Mouse (Mus musculus) C2C12 (cell line): ENCODE measurements around the gene Uba5. TPM values are rescaled to one million over a fixed set of nuclear protein-coding genes. Genes with fewer than 3 reads are reported as not detected.

Experiments used
- H3K27me3 ChIP-seq: one replicate; pipeline ENCODE4 v1.6.1; 2011; ENCODE audit not compliant: control insufficient read depth, insufficient read depth, insufficient read length
- H3K36me3 ChIP-seq: one replicate; pipeline ENCODE4 v1.6.1; 2011; ENCODE audit not compliant: control insufficient read depth, insufficient read depth
- H3K4me3 ChIP-seq: one replicate; pipeline ENCODE4 v1.5.1; 2011; ENCODE audit warnings: mild to moderate bottlenecking, control low read depth; ENCODE audit not compliant: poor library complexity, insufficient read depth, severe bottlenecking
- H3K79me2 ChIP-seq: one replicate; pipeline ENCODE4 v1.6.1; 2011; ENCODE audit not compliant: control insufficient read depth, insufficient read depth
- H3K79me3 ChIP-seq: one replicate; pipeline ENCODE4 v1.6.1; 2011; ENCODE audit warnings: low read depth, control low read depth
- H3ac ChIP-seq: one replicate; pipeline ENCODE3; 2011; ENCODE audit warnings: low read depth; ENCODE audit not compliant: control insufficient read depth, insufficient read length
- CEBPB ChIP-seq: IDR thresholded peaks from one replicate; pipeline ENCODE4 v1.6.1; 2011; ENCODE audit warnings: low read depth, mild to moderate bottlenecking, control low read depth, moderate library complexity
- CTCF ChIP-seq: IDR thresholded peaks from one replicate; pipeline ENCODE4 v1.5.1; 2011; ENCODE audit not compliant: control insufficient read depth, insufficient read depth, insufficient read length
- FOSL1 ChIP-seq: IDR thresholded peaks from one replicate; pipeline ENCODE4 v1.8.0; 2011; ENCODE audit warnings: mild to moderate bottlenecking, low read length; ENCODE audit not compliant: poor library complexity, insufficient read depth, severe bottlenecking
- MAX ChIP-seq: IDR thresholded peaks from one replicate; pipeline ENCODE4 v1.6.1; 2011; ENCODE audit warnings: mild to moderate bottlenecking, control low read depth
- MYOD1 ChIP-seq: IDR thresholded peaks from one replicate; pipeline ENCODE4 v1.6.1; 2011; ENCODE audit warnings: low read depth; ENCODE audit not compliant: control insufficient read depth, insufficient read length
- MYOG ChIP-seq: IDR thresholded peaks from one replicate; pipeline ENCODE4 v1.6.1; 2011; ENCODE audit not compliant: control insufficient read depth, insufficient read length; ENCODE audit errors: extremely low read depth
- USF1 ChIP-seq: IDR thresholded peaks from one replicate; pipeline ENCODE4 v1.6.1; 2011; ENCODE audit warnings: low read depth, mild to moderate bottlenecking, control low read depth, moderate library complexity
- polyA plus RNA-seq: library from polyadenylated mRNA; unstranded; fragments of >200 nt; fragmentation: generic; extraction: Trizol; gene quantifications from one replicate; pipeline ENCODE4 v1.2.1, GENCODE M21; 2012; ENCODE audit warnings: missing spikeins

Gene Uba5
- polyA plus RNA-seq, 1 experiment, result 18.0 TPM

DNA sequence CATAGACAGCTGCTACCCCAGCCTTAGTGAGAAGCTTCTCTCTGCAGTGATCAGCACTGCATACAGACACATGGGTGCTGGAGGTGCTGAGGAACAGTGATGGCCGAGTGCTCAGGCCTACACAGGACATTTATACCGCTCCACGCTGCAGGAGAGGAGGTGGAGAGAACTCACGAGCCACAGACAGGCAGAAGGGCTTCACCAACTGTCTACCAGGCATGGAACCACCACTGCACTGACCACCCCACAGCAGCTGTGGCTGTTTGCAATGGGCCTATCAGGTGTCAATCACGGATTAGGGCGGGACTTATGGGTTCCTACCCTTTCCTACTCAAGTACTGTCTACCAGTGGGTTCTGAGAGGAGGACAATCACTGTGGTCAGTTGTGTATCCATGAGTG is 11.9 kb downstream of the Uba5 start:
- TF ChIP-seq USF1 (no peak), MAX (no peak), MYOG (no peak), MYOD1 (no peak), FOSL1 (no peak), CTCF (no peak), CEBPB (no peak)
- H3K36me3 ChIP-seq, result peaks cover 57% of the 10 kb centered on the region

GRCm38 (mm10) chr9:104043676-104044075 is 19.3 kb downstream of the Uba5 start:
- H3K79me3 ChIP-seq, result no peaks in the 10 kb centered on the region
- no peaks in the 10 kb centered on the region for H3K27me3 ChIP-seq
- H3K79me2 ChIP-seq, result no peaks in the 10 kb centered on the region
- H3K4me3 ChIP-seq, result no peak overlapping the region
- TF ChIP-seq CEBPB (no peak), MYOD1 (no peak), MAX (no peak), CTCF (no peak), USF1 (no peak), MYOG (no peak), FOSL1 (no peak)
- peaks cover 15% of the 10 kb centered on the region for H3K36me3 ChIP-seq
- no peak overlapping the region for H3ac ChIP-seq

More for the DNA sequence above, 11.9 kb downstream of the Uba5 start:
- Histone ChIP-seq H3K4me3 (no peak overlapping the region), H3K79me2 (no peaks in the 10 kb centered on the region), H3K27me3 (no peaks in the 10 kb centered on the region), H3ac (no peak overlapping the region), H3K79me3 (no peaks in the 10 kb centered on the region)

- H3K79me2 ChIP-seq, result no peaks in the 10 kb centered on the region
- H3K4me3 ChIP-seq, result no peak within 1 kb of the TSS
- TF ChIP-seq MAX, result no peak
- TF ChIP-seq MYOG, result no peak
- no peak for TF ChIP-seq FOSL1
- TF ChIP-seq CEBPB, result no peak
- no peak for TF ChIP-seq MYOD1
- TF ChIP-seq USF1, result no peak
- TF ChIP-seq CTCF, result no peak
- H3K79me3 ChIP-seq, result no peaks in the 10 kb centered on the region
- H3ac ChIP-seq, result no peak within 1 kb of the TSS
- no peaks in the 10 kb centered on the region for H3K27me3 ChIP-seq
- H3K36me3 ChIP-seq, result no peaks in the 10 kb centered on the region
Observed at GRCm38 (mm10) chr9:104040362-104040761, 22.6 kb downstream of the Uba5 start, which contains the start of gene Gm28305. Gm28305 (plus strand) TSS chr9:104040662.

DNA sequence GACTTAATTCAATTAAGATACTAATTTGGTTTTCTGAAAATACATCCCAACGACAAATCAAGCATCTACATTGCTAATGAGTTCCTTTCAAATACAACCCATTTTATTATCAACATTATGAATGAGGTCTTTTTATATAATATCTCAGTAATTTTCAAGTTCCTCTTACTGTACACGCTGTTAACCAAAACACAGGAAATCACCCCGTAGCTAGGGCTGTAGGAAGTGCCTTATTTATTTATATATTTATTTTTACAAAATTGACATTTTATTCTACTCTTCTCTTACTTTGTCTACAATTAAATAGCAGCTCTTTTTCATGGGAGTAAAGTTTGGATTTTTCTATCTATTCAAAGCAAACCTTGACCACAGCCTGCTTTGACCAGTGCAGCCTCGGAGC is 23.2 kb downstream of the Uba5 start:
- no peaks in the 10 kb centered on the region for H3K36me3 ChIP-seq
- no peaks in the 10 kb centered on the region for H3K79me3 ChIP-seq
- H3K27me3 ChIP-seq, result no peaks in the 10 kb centered on the region
- no peak for TF ChIP-seq CEBPB
- no peak for TF ChIP-seq MYOD1
- TF ChIP-seq USF1, result no peak
- TF ChIP-seq MYOG, result no peak
- no peak for TF ChIP-seq FOSL1
- H3K4me3 ChIP-seq, result no peak overlapping the region
- H3K79me2 ChIP-seq, result no peaks in the 10 kb centered on the region
- H3ac ChIP-seq, result no peak overlapping the region

- no peaks in the 10 kb centered on the region for H3K79me3 ChIP-seq
- TF ChIP-seq FOSL1 (no peak), MYOD1 (no peak), MYOG (no peak), MAX (no peak), USF1 (no peak), CEBPB (no peak), CTCF (no peak)
- no peak overlapping the region for H3K4me3 ChIP-seq
- no peak overlapping the region for H3ac ChIP-seq
- H3K79me2 ChIP-seq, result no peaks in the 10 kb centered on the region
- no peaks in the 10 kb centered on the region for H3K36me3 ChIP-seq
- no peaks in the 10 kb centered on the region for H3K27me3 ChIP-seq
Observed at GRCm38 (mm10) chr9:104039031-104039695, 23.8 kb downstream of the Uba5 start.

GRCm38 (mm10) chr9:104038266-104038665 is 24.7 kb downstream of the Uba5 start:
- no peaks in the 10 kb centered on the region for H3K79me3 ChIP-seq
- no peaks in the 10 kb centered on the region for H3K79me2 ChIP-seq
- no peaks in the 10 kb centered on the region for H3K27me3 ChIP-seq
- no peaks in the 10 kb centered on the region for H3K36me3 ChIP-seq
- no peak overlapping the region for H3K4me3 ChIP-seq
- no peak overlapping the region for H3ac ChIP-seq
- no peak for TF ChIP-seq MYOG
- TF ChIP-seq CTCF, result no peak
- TF ChIP-seq MYOD1, result no peak
- no peak for TF ChIP-seq MAX
- TF ChIP-seq CEBPB, result no peak
- TF ChIP-seq USF1, result no peak
- TF ChIP-seq FOSL1, result no peak
